Mouse (Mus musculus) C2C12 (cell line): Measurements from ENCODE around the gene Pou2f2. TPM values are rescaled to one million over a fixed set of nuclear protein-coding genes. Genes with fewer than 3 reads are reported as not detected.

Experiments used
- H3K27me3 ChIP-seq: one replicate; pipeline ENCODE4 v1.6.1; 2011; ENCODE audit not compliant: control insufficient read depth, insufficient read depth, insufficient read length
- H3K36me3 ChIP-seq: one replicate; pipeline ENCODE4 v1.6.1; 2011; ENCODE audit not compliant: control insufficient read depth, insufficient read depth
- H3K4me3 ChIP-seq: one replicate; pipeline ENCODE4 v1.5.1; 2011; ENCODE audit warnings: mild to moderate bottlenecking, control low read depth; ENCODE audit not compliant: poor library complexity, insufficient read depth, severe bottlenecking
- H3K79me2 ChIP-seq: one replicate; pipeline ENCODE4 v1.6.1; 2011; ENCODE audit not compliant: control insufficient read depth, insufficient read depth
- H3K79me3 ChIP-seq: one replicate; pipeline ENCODE4 v1.6.1; 2011; ENCODE audit warnings: low read depth, control low read depth
- H3ac ChIP-seq: one replicate; pipeline ENCODE3; 2011; ENCODE audit warnings: low read depth; ENCODE audit not compliant: control insufficient read depth, insufficient read length
- CEBPB ChIP-seq: IDR thresholded peaks from one replicate; pipeline ENCODE4 v1.6.1; 2011; ENCODE audit warnings: low read depth, mild to moderate bottlenecking, control low read depth, moderate library complexity
- CTCF ChIP-seq: IDR thresholded peaks from one replicate; pipeline ENCODE4 v1.5.1; 2011; ENCODE audit not compliant: control insufficient read depth, insufficient read depth, insufficient read length
- FOSL1 ChIP-seq: IDR thresholded peaks from one replicate; pipeline ENCODE4 v1.8.0; 2011; ENCODE audit warnings: mild to moderate bottlenecking, low read length; ENCODE audit not compliant: poor library complexity, insufficient read depth, severe bottlenecking
- MAX ChIP-seq: IDR thresholded peaks from one replicate; pipeline ENCODE4 v1.6.1; 2011; ENCODE audit warnings: mild to moderate bottlenecking, control low read depth
- MYOD1 ChIP-seq: IDR thresholded peaks from one replicate; pipeline ENCODE4 v1.6.1; 2011; ENCODE audit warnings: low read depth; ENCODE audit not compliant: control insufficient read depth, insufficient read length
- MYOG ChIP-seq: IDR thresholded peaks from one replicate; pipeline ENCODE4 v1.6.1; 2011; ENCODE audit not compliant: control insufficient read depth, insufficient read length; ENCODE audit errors: extremely low read depth
- USF1 ChIP-seq: IDR thresholded peaks from one replicate; pipeline ENCODE4 v1.6.1; 2011; ENCODE audit warnings: low read depth, mild to moderate bottlenecking, control low read depth, moderate library complexity
- polyA plus RNA-seq: library from polyadenylated mRNA; unstranded; fragments of >200 nt; fragmentation: generic; extraction: Trizol; gene quantifications from one replicate; pipeline ENCODE4 v1.2.1, GENCODE M21; 2012; ENCODE audit warnings: missing spikeins

Pou2f2 gene
- polyA plus RNA-seq, 1 experiment = 0.02 TPM

DNA sequence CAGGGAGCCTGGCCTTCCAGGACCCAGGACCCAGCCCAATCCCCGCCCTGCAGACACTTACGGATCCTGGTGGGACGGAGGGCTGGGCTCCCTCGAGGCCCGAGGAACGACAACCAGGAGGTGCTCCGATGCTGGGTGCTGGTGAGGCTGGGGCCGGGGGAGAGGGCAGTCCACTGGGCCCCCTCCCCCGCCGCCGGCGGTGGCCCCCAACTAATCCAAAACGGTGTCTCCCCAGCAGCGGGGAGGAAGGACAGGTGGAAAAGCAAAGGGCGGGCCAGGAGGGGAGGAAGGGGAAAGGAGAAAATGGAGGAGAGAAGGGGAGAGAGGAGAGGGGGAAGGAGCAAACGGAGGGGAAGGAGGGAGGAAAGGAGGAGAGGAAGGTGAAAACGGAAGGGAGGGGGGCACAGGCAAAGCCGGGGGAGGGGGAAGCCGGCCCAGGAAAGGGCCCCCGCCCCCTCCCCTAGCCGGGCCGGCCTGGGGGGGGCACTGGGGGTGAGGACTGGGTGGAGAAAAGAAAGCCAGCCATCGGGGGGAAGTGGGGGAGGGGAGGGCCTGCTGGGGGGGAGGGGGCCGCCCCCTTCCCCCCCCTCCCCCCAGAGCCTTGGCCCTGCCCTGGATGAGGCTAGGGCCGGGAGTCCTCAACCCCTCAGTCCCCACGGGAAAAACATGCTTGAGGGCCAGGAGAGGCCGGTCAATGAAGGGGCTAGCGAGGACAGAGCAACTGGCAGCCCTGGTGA, 107.4 kb downstream of the Pou2f2 start, which contains the start of the genes Grik5 and Zfp574:
Gene Grik5 (minus strand): TSS at position 368 of the 737 bp plus-strand sequence.
Gene Zfp574 (plus strand): TSS at position 589 of the 737 bp plus-strand sequence.
- H3K79me2 ChIP-seq = peaks cover 2% of the 10 kb centered on the region
- H3K4me3 ChIP-seq = peak within 1 kb of the TSS; percentile 14
- no peaks in the 10 kb centered on the region for H3K27me3 ChIP-seq
- H3K79me3 ChIP-seq = no peaks in the 10 kb centered on the region
- H3ac ChIP-seq = peak within 1 kb of the TSS; percentile 76
- TF ChIP-seq CEBPB (no peak), FOSL1 (no peak), MYOD1 (no peak), MAX (no peak)
- no peaks in the 10 kb centered on the region for H3K36me3 ChIP-seq

DNA sequence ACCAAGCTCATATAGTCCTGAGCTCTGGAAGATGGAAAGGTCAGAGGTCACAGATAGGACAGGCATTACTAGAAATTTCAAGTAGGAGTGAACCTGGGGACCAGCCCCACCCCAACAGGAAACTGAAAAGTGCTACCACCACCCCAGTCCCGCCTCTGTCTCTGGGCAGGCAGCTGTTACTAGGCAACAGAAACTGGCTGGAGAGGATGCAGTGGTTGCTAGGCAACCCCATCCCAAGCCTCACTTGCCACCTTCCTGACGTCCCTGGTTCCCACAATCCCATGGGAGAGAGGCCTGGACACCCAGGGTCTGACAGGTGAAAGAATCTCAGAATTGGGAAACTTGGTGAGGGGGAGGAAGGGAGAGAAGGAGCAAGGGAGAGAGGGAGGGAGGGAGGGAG, 110.8 kb downstream of the Pou2f2 start:
- H3K4me3 ChIP-seq = no peak overlapping the region
- H3ac ChIP-seq = no peak overlapping the region
- no peaks in the 10 kb centered on the region for H3K79me3 ChIP-seq
- no peaks in the 10 kb centered on the region for H3K79me2 ChIP-seq
- no peaks in the 10 kb centered on the region for H3K27me3 ChIP-seq
- H3K36me3 ChIP-seq = no peaks in the 10 kb centered on the region
- TF ChIP-seq MYOG (no peak), CTCF (no peak), USF1 (no peak), FOSL1 (no peak), MYOD1 (no peak), CEBPB (no peak), MAX (no peak)

DNA sequence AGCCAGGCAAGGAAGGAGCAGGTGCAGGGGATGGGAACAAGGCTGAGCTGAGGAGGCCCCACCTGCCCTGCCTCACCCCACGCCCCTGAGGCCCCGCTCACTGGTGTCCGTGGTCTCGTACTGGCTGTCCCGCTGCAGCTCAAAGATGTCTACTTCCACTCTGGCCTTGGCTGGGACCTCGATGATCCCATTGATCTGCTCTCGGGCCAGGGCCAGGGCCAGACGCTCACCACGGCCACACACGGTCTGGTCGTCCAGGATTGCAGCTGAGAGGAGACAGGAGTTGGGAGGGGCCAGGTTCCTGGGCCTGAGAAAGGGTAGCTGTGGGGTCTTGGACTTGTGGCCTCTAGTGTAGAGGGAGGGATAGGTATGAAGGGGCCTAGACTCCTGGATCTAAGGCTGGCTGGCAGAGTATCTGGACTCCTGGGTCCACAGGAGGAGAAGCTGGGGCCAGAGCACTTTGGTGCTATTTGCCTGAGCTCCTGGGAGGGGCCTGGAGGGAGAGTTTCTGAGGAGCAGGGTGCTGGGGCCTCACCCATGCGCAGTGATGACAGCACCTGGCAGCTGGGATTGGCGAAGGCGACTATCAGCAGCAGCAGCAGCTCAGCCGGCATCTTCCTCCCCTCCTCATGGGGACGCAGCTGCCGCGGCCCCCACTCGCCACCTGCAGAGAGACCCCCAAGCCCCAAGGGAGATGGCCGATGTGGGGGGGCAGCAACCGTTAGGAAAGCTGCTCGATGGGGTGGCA, 111.4 kb downstream of the Pou2f2 start:
- Histone ChIP-seq H3K79me2 (no peaks in the 10 kb centered on the region), H3K36me3 (no peaks in the 10 kb centered on the region), H3K79me3 (no peaks in the 10 kb centered on the region), H3K4me3 (no peak overlapping the region), H3K27me3 (no peaks in the 10 kb centered on the region), H3ac (no peak overlapping the region)
- TF ChIP-seq MYOG (no peak), CEBPB (no peak), FOSL1 (no peak), CTCF (no peak)

DNA sequence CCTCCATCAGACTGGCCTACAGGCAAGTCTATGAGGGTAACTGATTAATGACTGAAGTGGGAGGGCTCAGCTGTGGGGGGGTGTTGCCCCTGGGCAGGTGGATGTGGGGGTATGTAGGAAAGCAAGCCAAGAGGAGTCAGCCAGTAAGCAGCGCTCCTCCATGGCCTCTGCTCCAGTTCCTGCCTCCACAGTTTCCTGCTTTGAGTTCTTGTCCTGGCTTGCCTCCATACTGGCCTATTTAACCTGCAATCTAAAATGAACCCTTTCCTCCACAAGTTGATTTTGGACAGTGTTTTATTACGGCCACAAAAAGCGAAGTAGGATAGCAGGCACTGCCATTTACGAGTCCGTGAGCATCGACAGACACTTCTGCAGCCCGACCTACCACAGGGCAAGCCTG, 112.2 kb downstream of the Pou2f2 start:
- TF ChIP-seq CTCF (no peak), MAX (no peak), MYOG (no peak), CEBPB (no peak), MYOD1 (no peak), FOSL1 (no peak), USF1 (no peak)
- no peaks in the 10 kb centered on the region for H3K36me3 ChIP-seq
- no peaks in the 10 kb centered on the region for H3K79me3 ChIP-seq
- no peak overlapping the region for H3K4me3 ChIP-seq
- no peaks in the 10 kb centered on the region for H3K27me3 ChIP-seq
- H3K79me2 ChIP-seq = no peaks in the 10 kb centered on the region
- no peak overlapping the region for H3ac ChIP-seq

DNA sequence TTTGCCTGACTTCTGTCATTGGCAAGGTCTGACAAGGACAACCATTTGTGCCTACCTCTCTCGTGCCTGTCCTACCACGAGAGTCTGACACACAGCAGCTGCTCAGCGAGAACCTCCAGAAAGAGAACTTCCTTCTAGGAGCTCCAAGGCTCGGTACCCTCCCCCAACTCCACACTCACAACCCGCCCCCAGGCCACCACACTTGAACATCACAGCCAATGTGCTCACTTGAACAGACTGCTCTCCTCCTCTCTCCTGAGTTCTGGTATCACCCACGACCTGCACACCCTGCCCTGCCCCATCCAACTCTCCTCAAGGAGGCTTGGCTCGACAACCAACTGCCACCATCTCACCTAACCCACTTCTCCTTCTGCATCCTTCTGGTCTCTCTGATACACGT, 115.6 kb downstream of the Pou2f2 start:
- no peak overlapping the region for H3K4me3 ChIP-seq
- no peaks in the 10 kb centered on the region for H3K79me2 ChIP-seq
- no peak for TF ChIP-seq CEBPB
- TF ChIP-seq MYOG = no peak
- no peak for TF ChIP-seq MAX
- no peak for TF ChIP-seq USF1
- TF ChIP-seq FOSL1 = no peak
- no peak for TF ChIP-seq CTCF
- TF ChIP-seq MYOD1 = no peak
- H3K36me3 ChIP-seq = no peaks in the 10 kb centered on the region
- H3K27me3 ChIP-seq = no peaks in the 10 kb centered on the region
- no peaks in the 10 kb centered on the region for H3K79me3 ChIP-seq
- H3ac ChIP-seq = no peak overlapping the region
